Mouse (Mus musculus) thymus, adult 2 months (tissue): ENCODE data around the gene Ifi35.

ENCODE experiments used
- CTCF ChIP-seq: fragments of 200-500 bp; IDR thresholded peaks from 2 replicates; pipeline ENCODE4 v1.5.1; 2012; ENCODE audit warnings: mild to moderate bottlenecking, control low read depth, low read length, moderate library complexity, borderline replicate concordance; ENCODE audit not compliant: control insufficient read depth, poor library complexity, insufficient read depth; ENCODE audit errors: extremely low read depth
- POLR2A ChIP-seq: fragments of 200-500 bp; IDR thresholded peaks from 2 replicates; pipeline ENCODE4 v1.6.1; 2012; ENCODE audit warnings: mild to moderate bottlenecking, low read length, control low read depth, moderate library complexity; ENCODE audit not compliant: control insufficient read depth, poor library complexity, insufficient read depth; ENCODE audit errors: extremely low read depth

- no peak for TF ChIP-seq POLR2A
- no peak for TF ChIP-seq CTCF
Measured at GRCm38 (mm10) chr11:101507090-101507489, 58.9 kb downstream of the Ifi35 start.
